Mouse (Mus musculus) MEL (cell line): ENCODE data around the gene N4bp2l2.

Source experiments
- BHLHE40 ChIP-seq: IDR thresholded peaks from 2 replicates; pipeline ENCODE4 v1.6.1; 2012; ENCODE audit warnings: low read depth, mild to moderate bottlenecking, inconsistent platforms, low read length, improper control_type of control experiment, borderline replicate concordance
- CTCF ChIP-seq, 3 experiments: IDR thresholded peaks in 2 of 3; conservative IDR thresholded peaks in 1 of 3; 2 replicates each; pipeline ENCODE4 v1.5.1; 2011 to 2012; ENCODE audit warnings: low read length in 3 of 3, low read depth in 2 of 3, mild to moderate bottlenecking in 2 of 3, improper control_type of control experiment in 1 of 3, inconsistent platforms in 1 of 3, mixed read lengths in 1 of 3, moderate library complexity in 1 of 3; ENCODE audit not compliant: control insufficient read depth in 1 of 3, insufficient read depth in 1 of 3, poor library complexity in 1 of 3, severe bottlenecking in 1 of 3
- ELF1 ChIP-seq: IDR thresholded peaks from 2 replicates; pipeline ENCODE4 v1.6.1; 2014; ENCODE audit warnings: low read depth, mild to moderate bottlenecking, inconsistent platforms, low read length, improper control_type of control experiment, moderate library complexity
- HCFC1 ChIP-seq: IDR thresholded peaks from 2 replicates; pipeline ENCODE4 v1.6.1; 2012; ENCODE audit warnings: low read depth, mild to moderate bottlenecking, inconsistent platforms, low read length, improper control_type of control experiment, moderate library complexity
- JUND ChIP-seq: IDR thresholded peaks from 2 replicates; pipeline ENCODE4 v1.6.1; 2011; ENCODE audit warnings: low read depth, mild to moderate bottlenecking, improper control_type of control experiment, low read length
- MAFK ChIP-seq: IDR thresholded peaks from 2 replicates; pipeline ENCODE4 v1.6.1; 2011; ENCODE audit warnings: low read depth, mild to moderate bottlenecking, low read length, improper control_type of control experiment, borderline replicate concordance
- NELFE ChIP-seq: IDR thresholded peaks from 2 replicates; pipeline ENCODE4 v1.6.1; 2011; ENCODE audit warnings: low read depth, low read length, improper control_type of control experiment
- POLR2A ChIP-seq, 2 experiments: IDR thresholded peaks; 2 replicates each; pipeline ENCODE4 v1.6.1; 2011 to 2012; ENCODE audit warnings: low read length in 2 of 2, mild to moderate bottlenecking in 2 of 2, control low read depth in 1 of 2, improper control_type of control experiment in 1 of 2, low read depth in 1 of 2, moderate library complexity in 1 of 2; ENCODE audit not compliant: control insufficient read depth in 1 of 2, insufficient read depth in 1 of 2, poor library complexity in 1 of 2
- TCF12 ChIP-seq: IDR thresholded peaks from 2 replicates; pipeline ENCODE4 v1.6.1; 2014; ENCODE audit warnings: low read depth, mild to moderate bottlenecking, inconsistent platforms, low read length, improper control_type of control experiment, moderate library complexity
- UBTF ChIP-seq: IDR thresholded peaks from 2 replicates; pipeline ENCODE4 v1.6.1; 2012; ENCODE audit warnings: low read depth, mild to moderate bottlenecking, inconsistent platforms, low read length, improper control_type of control experiment, moderate library complexity, borderline replicate concordance; ENCODE audit not compliant: insufficient read depth

- no peak for TF ChIP-seq TCF12
- TF ChIP-seq UBTF: no peak
- TF ChIP-seq POLR2A (IDR thresholded peaks at IDR 0.05; ENCODE audit: control insufficient read depth in 1 of 2, insufficient read depth in 1 of 2, low read depth in 1 of 2, low read length in 2 of 2, poor library complexity in 1 of 2): no peak
- no peak for TF ChIP-seq MAFK
- no peak for TF ChIP-seq CTCF (IDR thresholded peaks at IDR 0.05 in 2 of 3, conservative IDR thresholded peaks at IDR 0.05 in 1 of 3; ENCODE audit: control insufficient read depth in 1 of 3, insufficient read depth in 1 of 3, low read depth in 2 of 3, low read length in 3 of 3, poor library complexity in 1 of 3, severe bottlenecking in 1 of 3)
- no peak for TF ChIP-seq BHLHE40
- no peak for TF ChIP-seq JUND
- TF ChIP-seq NELFE: no peak
- TF ChIP-seq ELF1: no peak
- TF ChIP-seq HCFC1: no peak
Observed at GRCm38 (mm10) chr5:150564426-150564825, 101.6 kb downstream of the N4bp2l2 start.
